Mouse (Mus musculus) megakaryocyte, embryonic 14.5 days (primary cell): ENCODE measurements around the gene Gpc5.

Experiments
- FLI1 ChIP-seq: IDR thresholded peaks from 2 replicates; pipeline ENCODE4 v1.6.1; 2012; ENCODE audit warnings: low read length, inconsistent platforms, mixed read lengths
- GATA1 ChIP-seq: IDR thresholded peaks from 3 replicates; pipeline ENCODE4 v1.6.1; 2012; ENCODE audit warnings: mixed read lengths, low read length, inconsistent platforms, borderline replicate concordance

GRCm38 (mm10) chr14:115779382-115780177 lies 687.6 kb downstream of the Gpc5 start:
- no peak for TF ChIP-seq FLI1
- no peak for TF ChIP-seq GATA1
